Mouse (Mus musculus) liver, postnatal 0 days (tissue): ENCODE results near the gene Enkur.

Source experiments
- CTCF ChIP-seq: sonication (generic); IDR thresholded peaks from 2 replicates; pipeline ENCODE4 v1.5.1; 2016; ENCODE audit warnings: antibody characterized with exemption, low read depth
- EP300 ChIP-seq: IDR thresholded peaks from 2 replicates; pipeline ENCODE4 v1.6.1; 2016; ENCODE audit warnings: antibody characterized with exemption, low read depth, mild to moderate bottlenecking

DNA sequence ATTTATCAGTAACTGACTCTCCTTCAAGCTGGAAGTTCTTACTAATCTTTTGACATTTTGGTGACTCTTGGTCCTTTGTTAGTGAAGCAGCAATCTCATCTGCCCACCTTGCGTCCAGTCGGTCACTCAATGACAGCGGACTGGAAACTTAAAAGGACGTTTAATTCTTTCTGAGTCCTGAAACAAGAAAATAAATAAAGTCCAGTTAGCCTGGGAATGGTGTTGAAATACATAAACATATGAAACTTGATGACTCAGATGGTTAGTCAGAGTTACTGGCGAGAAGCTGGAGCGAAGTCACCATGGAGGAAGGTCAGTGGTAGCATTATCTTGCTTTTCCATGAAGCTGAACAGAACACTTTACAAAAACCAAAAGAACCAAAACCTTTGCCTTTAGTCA is 58.7 kb downstream of the Enkur start:
- no peak for TF ChIP-seq CTCF
- TF ChIP-seq EP300 = no peak
